In the genomic region with DNA sequence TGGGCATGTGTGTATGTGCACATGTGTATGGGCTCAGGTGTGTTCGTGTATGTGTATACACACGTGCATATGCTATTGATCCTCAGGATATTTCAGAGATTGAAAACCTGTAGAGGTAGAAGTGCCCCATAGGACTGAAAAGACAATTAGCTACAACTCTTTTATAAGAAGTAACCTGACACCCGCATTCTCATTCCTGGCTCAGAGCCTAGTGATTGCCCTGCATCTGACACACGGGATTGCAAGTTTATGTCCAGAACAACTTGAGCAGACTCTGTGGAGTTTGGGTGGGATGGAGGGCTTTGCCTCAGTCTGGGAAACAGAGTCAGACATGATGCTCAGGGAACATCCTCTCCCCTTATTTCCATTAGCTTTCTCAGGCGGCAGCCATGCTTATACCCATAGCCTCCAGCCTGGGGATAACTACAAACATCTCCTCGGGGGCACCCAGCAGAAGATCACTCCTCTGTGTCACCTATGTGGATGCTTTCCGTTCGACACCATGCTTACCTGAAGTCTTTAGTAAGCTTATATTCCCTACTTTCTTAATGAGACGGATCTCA, we compare ENCODE assay signal across 16 mouse cellular contexts. TPM values are rescaled to one million over a fixed set of nuclear protein-coding genes. Genes with fewer than 3 reads are reported as not detected.
"Had no signal": no experiment of that assay in that cellular context is flagged by ENCODE, and none has a peak within 500 bp of the region (broad histone marks: within the 10 kb centered on the region; RNA-seq: fewer than 3 reads in every experiment).

No protein-coding gene starts in this region.

- H3K36me3 ChIP-seq: liver, embryonic 12.5 days had no signal

- ATAC-seq: intestine, postnatal 0 days; liver, embryonic 12.5 days had no signal

- H3K4me3 ChIP-seq: layer of hippocampus, adult 2 months; limb, embryonic 15.5 days; liver, embryonic 12.5 days; lung, embryonic 15.5 days; midbrain, embryonic 10.5 days; neural tube, embryonic 12.5 days; stomach, embryonic 15.5 days had no signal

- H3K9me3 ChIP-seq: limb, embryonic 15.5 days; liver, embryonic 12.5 days; lung, embryonic 15.5 days; midbrain, embryonic 10.5 days; neural tube, embryonic 12.5 days; stomach, embryonic 15.5 days had no signal

- H3K4me1 ChIP-seq: liver, embryonic 12.5 days; midbrain, embryonic 10.5 days; neural tube, embryonic 12.5 days had no signal

- H3K27me3 ChIP-seq: limb, embryonic 15.5 days; liver, embryonic 12.5 days; lung, embryonic 15.5 days; neural tube, embryonic 12.5 days; stomach, embryonic 15.5 days had no signal

- H3K4me2 ChIP-seq: limb, embryonic 15.5 days; liver, embryonic 12.5 days; lung, embryonic 15.5 days; neural tube, embryonic 12.5 days; stomach, embryonic 15.5 days had no signal

- H3K9ac ChIP-seq: limb, embryonic 15.5 days; liver, embryonic 12.5 days; lung, embryonic 15.5 days; neural tube, embryonic 12.5 days; stomach, embryonic 15.5 days had no signal

- DNase-seq: kidney, postnatal 4 days; lung, postnatal 14 days; midbrain, embryonic 14.5 days; retina, postnatal 1 day; right cerebral cortex, postnatal 4 days; spleen, adult 18-20 months; thymus, postnatal 36 days had no signal

- H3K27ac ChIP-seq: layer of hippocampus, adult 2 months; limb, embryonic 15.5 days; liver, embryonic 12.5 days; lung, embryonic 15.5 days; midbrain, embryonic 10.5 days; neural tube, embryonic 12.5 days; stomach, embryonic 15.5 days had no signal

RNA-seq across cellular contexts. Expression of gene Lrig3, which starts 18.6 kb away (rescaled TPM):
- total RNA-seq: neutrophil, adult 5-6 weeks had no signal
